Mouse (Mus musculus) C2C12 (cell line): ENCODE results near the gene Tiam2.

ENCODE experiments used
- CEBPB ChIP-seq: IDR thresholded peaks from one replicate; pipeline ENCODE4 v1.6.1; 2011; ENCODE audit warnings: low read depth, mild to moderate bottlenecking, control low read depth, moderate library complexity
- CTCF ChIP-seq: IDR thresholded peaks from one replicate; pipeline ENCODE4 v1.5.1; 2011; ENCODE audit not compliant: control insufficient read depth, insufficient read depth, insufficient read length
- FOSL1 ChIP-seq: IDR thresholded peaks from one replicate; pipeline ENCODE4 v1.8.0; 2011; ENCODE audit warnings: mild to moderate bottlenecking, low read length; ENCODE audit not compliant: poor library complexity, insufficient read depth, severe bottlenecking
- MAX ChIP-seq: IDR thresholded peaks from one replicate; pipeline ENCODE4 v1.6.1; 2011; ENCODE audit warnings: mild to moderate bottlenecking, control low read depth
- MYOD1 ChIP-seq: IDR thresholded peaks from one replicate; pipeline ENCODE4 v1.6.1; 2011; ENCODE audit warnings: low read depth; ENCODE audit not compliant: control insufficient read depth, insufficient read length
- MYOG ChIP-seq: IDR thresholded peaks from one replicate; pipeline ENCODE4 v1.6.1; 2011; ENCODE audit not compliant: control insufficient read depth, insufficient read length; ENCODE audit errors: extremely low read depth
- USF1 ChIP-seq: IDR thresholded peaks from one replicate; pipeline ENCODE4 v1.6.1; 2011; ENCODE audit warnings: low read depth, mild to moderate bottlenecking, control low read depth, moderate library complexity

DNA sequence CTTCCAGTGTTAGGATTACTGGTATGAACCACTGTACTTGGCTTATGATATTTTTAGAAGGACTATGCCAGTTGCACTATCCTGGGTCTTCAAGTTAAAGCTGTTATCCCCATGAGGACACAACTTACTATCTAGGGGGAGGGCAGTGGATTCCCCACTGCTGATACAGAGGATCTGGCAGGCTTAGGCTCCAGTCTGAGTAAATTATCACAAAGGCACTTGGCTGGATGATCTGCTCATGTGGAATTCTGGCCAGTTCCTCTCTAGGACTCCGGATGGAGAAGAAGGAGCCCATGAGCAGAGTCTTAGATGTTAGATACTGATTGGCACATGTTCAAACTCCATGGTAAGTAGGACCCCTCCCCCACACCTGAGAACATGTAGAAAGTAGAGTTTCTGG, 59.0 kb downstream of the Tiam2 start:
- TF ChIP-seq USF1 = no peak
- no peak for TF ChIP-seq CTCF
- no peak for TF ChIP-seq MAX
- no peak for TF ChIP-seq MYOG
- no peak for TF ChIP-seq CEBPB
- no peak for TF ChIP-seq MYOD1
- TF ChIP-seq FOSL1 = no peak
